Mouse (Mus musculus): ENCODE results near the gene Ints11.

GRCm38 (mm10) chr4:155859318-155859717 lies 10.0 kb upstream of the Ints11 start:
- no peak for TF ChIP-seq EP300 (optimal IDR thresholded peaks at IDR 0.05)
- no peak for TF ChIP-seq CTCF (IDR thresholded peaks at IDR 0.05; ENCODE audit: low read depth)

All from stomach, postnatal 0 days (tissue).